Mouse (Mus musculus): ENCODE data around the gene Plcd1. TPM values are rescaled to one million over a fixed set of nuclear protein-coding genes. Genes with fewer than 3 reads are reported as not detected.

The Plcd1 gene
- polyA plus RNA-seq, 1 experiment from 2014 or later = 35.3 TPM

DNA sequence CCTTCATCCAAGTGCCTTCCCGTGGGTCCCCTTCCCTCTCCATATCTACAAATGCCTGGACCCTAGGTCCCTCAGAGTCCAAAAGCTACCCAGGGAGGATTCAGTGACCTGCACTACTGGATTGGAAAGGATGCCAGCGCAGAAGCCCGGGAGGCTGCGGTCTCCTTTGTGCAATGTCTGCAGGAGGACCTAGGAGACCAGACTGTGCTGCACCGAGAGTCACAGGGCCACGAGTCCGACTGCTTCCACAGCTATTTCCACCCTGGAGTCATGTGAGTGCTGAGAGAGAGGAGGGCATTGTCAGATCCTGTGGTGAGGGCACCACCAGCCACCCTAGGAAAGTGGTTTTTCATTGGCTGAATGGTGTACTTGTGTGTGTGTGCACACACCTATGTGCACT is 35.1 kb downstream of the Plcd1 start:
- H3K27ac ChIP-seq (replicated peaks) = no peak overlapping the region

DNA sequence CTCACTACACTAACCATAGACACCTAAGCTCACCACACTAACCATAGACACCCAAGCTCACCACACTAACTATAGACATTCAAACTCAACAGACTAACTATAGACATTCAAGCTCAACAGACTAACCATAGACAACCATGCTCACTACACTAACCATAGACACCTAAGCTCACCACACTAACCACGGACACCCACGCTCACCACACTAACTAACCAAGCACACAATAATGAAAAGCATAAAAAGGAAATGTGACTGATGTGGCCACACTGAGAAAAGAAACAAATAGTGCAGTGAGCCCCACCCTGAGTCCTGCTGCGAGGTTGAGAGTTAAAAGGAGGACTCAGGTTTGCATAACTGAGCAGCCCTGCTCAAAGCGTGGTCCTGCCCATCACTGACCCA is 38.0 kb downstream of the Plcd1 start:
- H3K27me3 ChIP-seq (ENCODE audit: control insufficient read depth, insufficient read depth, low read length) = no peaks in the 10 kb centered on the region
- no peak for TF ChIP-seq EP300 (optimal IDR thresholded peaks at IDR 0.05)
- no peak overlapping the region for H3K27ac ChIP-seq (replicated peaks)
- no peak for DNase-seq (ENCODE audit: low spot score)
- WGBS = 59% methylated on average over 4 of the region's 4 CpGs
- no peak for ATAC-seq (ENCODE audit: low FRiP score, low TSS enrichment)
- H3K9me3 ChIP-seq (ENCODE audit: control insufficient read depth, low read length) = no peaks in the 10 kb centered on the region
- no peak overlapping the region for H3K4me3 ChIP-seq (ENCODE audit: low read depth, low read length)
- H3K4me1 ChIP-seq (replicated peaks; ENCODE audit: control insufficient read depth, insufficient read depth) = peaks cover 2% of the 10 kb centered on the region; the same call in 1 of the 2 replicates
- H3K9ac ChIP-seq (ENCODE audit: low read length) = no peak overlapping the region
- no peaks in the 10 kb centered on the region for H3K36me3 ChIP-seq (ENCODE audit: control insufficient read depth, insufficient read depth, low read length)
- H3K4me2 ChIP-seq (replicated peaks; ENCODE audit: low read depth) = no peak overlapping the region

More for the DNA sequence above, 35.1 kb downstream of the Plcd1 start:
- H3K27me3 ChIP-seq (ENCODE audit: control insufficient read depth, insufficient read depth, low read length) = no peaks in the 10 kb centered on the region
- no peak for TF ChIP-seq EP300 (optimal IDR thresholded peaks at IDR 0.05)
- TF ChIP-seq CTCF (IDR thresholded peaks at IDR 0.05; ENCODE audit: low read depth) = no peak
- H3K36me3 ChIP-seq (ENCODE audit: control insufficient read depth, insufficient read depth, low read length) = no peaks in the 10 kb centered on the region
- ATAC-seq (ENCODE audit: low FRiP score, low TSS enrichment) (no peak), DNase-seq (ENCODE audit: low spot score) (no peak)
- H3K4me3 ChIP-seq (ENCODE audit: low read depth, low read length) = no peak overlapping the region
- WGBS = 83% methylated on average over 7 of the region's 7 CpGs
- H3K9me3 ChIP-seq (ENCODE audit: control insufficient read depth, low read length) = no peaks in the 10 kb centered on the region
- H3K4me1 ChIP-seq (replicated peaks; ENCODE audit: control insufficient read depth, insufficient read depth) = no peaks in the 10 kb centered on the region
- no peak overlapping the region for H3K9ac ChIP-seq (ENCODE audit: low read length)
- H3K4me2 ChIP-seq (replicated peaks; ENCODE audit: low read depth) = no peak overlapping the region

DNA sequence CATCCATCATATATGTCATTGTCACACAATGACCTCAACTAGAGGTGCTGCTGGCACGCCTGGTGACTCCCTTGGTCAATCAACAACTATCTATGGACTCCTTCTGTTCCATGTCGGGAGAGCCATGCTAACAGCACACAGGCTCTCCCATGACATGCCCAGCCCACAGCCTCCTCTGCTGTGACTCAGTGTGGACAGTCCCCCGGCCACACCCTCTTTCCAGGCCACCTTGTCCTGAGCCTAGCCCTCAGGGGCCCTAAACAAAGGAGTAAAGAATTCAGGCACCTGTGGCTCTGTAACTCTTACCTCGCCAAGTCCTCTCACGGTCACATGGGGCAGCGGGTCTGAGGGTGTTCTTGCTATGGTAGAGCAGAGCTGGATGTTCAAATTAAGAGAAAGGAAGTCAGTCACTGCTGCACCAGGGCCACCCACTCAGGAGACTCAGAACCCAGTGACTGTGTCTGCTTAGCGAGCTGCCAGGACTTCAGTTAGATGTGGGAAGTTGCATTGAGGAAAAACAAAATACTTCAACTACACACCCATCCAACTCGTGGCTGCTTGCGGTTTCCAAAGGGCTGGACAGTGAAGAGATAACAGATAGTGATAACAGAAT is 39.2 kb downstream of the Plcd1 start:
- TF ChIP-seq EP300 (optimal IDR thresholded peaks at IDR 0.05) (no peak), CTCF (IDR thresholded peaks at IDR 0.05; ENCODE audit: low read depth) (no peak)
- Histone ChIP-seq H3K27me3 (ENCODE audit: control insufficient read depth, insufficient read depth, low read length) (no peaks in the 10 kb centered on the region), H3K36me3 (ENCODE audit: control insufficient read depth, insufficient read depth, low read length) (no peaks in the 10 kb centered on the region), H3K9ac (ENCODE audit: low read length) (no peak overlapping the region), H3K27ac (replicated peaks) (peak overlapping the region; percentile 88), H3K4me2 (replicated peaks; ENCODE audit: low read depth) (peak overlapping the region; percentile 59), H3K4me3 (ENCODE audit: low read depth, low read length) (no peak overlapping the region), H3K4me1 (replicated peaks; ENCODE audit: control insufficient read depth, insufficient read depth) (peaks cover 2% of the 10 kb centered on the region; the same call in 1 of the 2 replicates), H3K9me3 (ENCODE audit: control insufficient read depth, low read length) (no peaks in the 10 kb centered on the region)
- 54% methylated on average over 9 of the region's 9 CpGs for WGBS
- DNase-seq (ENCODE audit: low spot score) = peak; percentile 82
- peak; percentile 82 for ATAC-seq (ENCODE audit: low FRiP score, low TSS enrichment)

DNA sequence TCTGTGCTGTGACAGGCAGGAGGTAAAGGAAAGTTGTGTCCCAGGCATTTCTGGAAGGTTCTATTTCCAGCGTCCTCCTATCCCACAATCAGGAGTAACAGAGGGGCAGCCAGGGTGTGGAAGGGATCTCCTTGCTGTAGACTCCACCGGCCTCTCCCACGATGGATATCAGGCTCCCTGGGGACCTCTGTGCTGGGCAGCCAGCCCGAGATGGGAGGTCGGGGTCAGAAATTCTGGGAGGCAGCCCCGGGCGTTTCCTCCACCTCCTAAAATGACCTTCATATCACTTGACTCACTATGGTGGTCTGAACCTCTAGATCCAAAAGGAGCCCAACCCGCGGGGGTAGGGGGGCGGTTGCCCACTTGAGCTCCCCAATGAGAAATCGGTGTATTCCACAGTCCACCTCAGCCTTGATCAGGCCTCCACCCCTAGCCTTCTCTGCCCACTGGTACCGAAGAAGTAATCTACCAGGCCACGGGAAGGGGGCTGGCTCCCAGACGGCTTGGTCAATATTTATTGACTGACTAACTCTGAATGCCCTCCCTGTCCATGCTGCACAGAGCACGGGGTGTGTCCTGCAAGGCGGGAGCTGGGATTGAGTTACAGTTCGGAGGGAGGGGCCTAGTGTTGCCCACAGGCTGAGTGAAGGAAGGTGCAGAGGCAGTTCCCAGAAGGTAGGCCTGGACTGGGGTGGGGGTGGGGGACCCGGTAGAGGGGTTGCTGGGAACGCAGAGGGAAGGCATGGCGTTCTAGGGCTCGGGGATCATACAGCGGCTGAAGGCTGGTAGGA is 41.0 kb downstream of the Plcd1 start, which contains the start of gene Vill:
TSS of gene Vill (plus strand) at position 625 of the 791 bp plus-strand sequence.
- Histone ChIP-seq H3K27me3 (ENCODE audit: control insufficient read depth, insufficient read depth, low read length) (no peaks in the 10 kb centered on the region), H3K36me3 (ENCODE audit: control insufficient read depth, insufficient read depth, low read length) (no peaks in the 10 kb centered on the region), H3K4me2 (replicated peaks; ENCODE audit: low read depth) (peak within 1 kb of the TSS; percentile 59), H3K4me3 (ENCODE audit: low read depth, low read length) (peak within 1 kb of the TSS; percentile 47), H3K4me1 (replicated peaks; ENCODE audit: control insufficient read depth, insufficient read depth) (peaks cover 2% of the 10 kb centered on the region; the same call in 1 of the 2 replicates), H3K9ac (ENCODE audit: low read length) (peak within 1 kb of the TSS; percentile 69), H3K9me3 (ENCODE audit: control insufficient read depth, low read length) (no peaks in the 10 kb centered on the region), H3K27ac (replicated peaks) (peak within 1 kb of the TSS; percentile 88)
- peak; percentile 89 for ATAC-seq (ENCODE audit: low FRiP score, low TSS enrichment)
- 10% methylated on average over 22 of the region's 22 CpGs for WGBS
- TF ChIP-seq CTCF (IDR thresholded peaks at IDR 0.05; ENCODE audit: low read depth) = 0 out of 2 replicates have a peak, but pooled peaks have one; percentile 1
- TF ChIP-seq EP300 (optimal IDR thresholded peaks at IDR 0.05) = no peak
- peak; percentile 91 for DNase-seq (ENCODE audit: low spot score)

DNA sequence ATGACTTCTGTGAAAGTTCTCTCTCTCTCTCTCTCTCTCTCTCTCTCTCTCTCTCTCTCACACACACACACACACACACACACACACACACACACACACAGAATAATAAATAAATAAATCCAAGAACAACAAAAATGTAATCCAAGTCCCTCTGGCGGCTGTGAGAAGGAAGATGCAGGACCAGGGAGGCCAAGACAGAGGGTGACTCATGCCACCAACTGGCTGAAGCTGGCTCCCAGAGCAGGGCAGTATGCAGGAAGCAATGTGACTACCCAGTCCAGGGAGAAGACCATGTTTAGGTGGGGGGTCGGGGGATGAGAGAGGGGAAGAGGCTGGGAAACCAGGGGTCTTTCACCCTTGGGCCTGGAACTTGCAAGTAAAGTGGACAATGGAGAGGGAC is 42.1 kb downstream of the Plcd1 start:
- DNase-seq (ENCODE audit: low spot score) (peak; percentile 76), ATAC-seq (ENCODE audit: low FRiP score, low TSS enrichment) (peak; percentile 62)
- H3K27ac ChIP-seq (replicated peaks) = peak overlapping the region; percentile 84
- 65% methylated on average over 2 of the region's 2 CpGs for WGBS
- no peak for TF ChIP-seq EP300 (optimal IDR thresholded peaks at IDR 0.05)
- TF ChIP-seq CTCF (IDR thresholded peaks at IDR 0.05; ENCODE audit: low read depth) = peak; percentile 67
- H3K4me1 ChIP-seq (replicated peaks; ENCODE audit: control insufficient read depth, insufficient read depth) = peaks cover 2% of the 10 kb centered on the region; the same call in 1 of the 2 replicates
- H3K36me3 ChIP-seq (ENCODE audit: control insufficient read depth, insufficient read depth, low read length) = no peaks in the 10 kb centered on the region
- H3K4me3 ChIP-seq (ENCODE audit: low read depth, low read length) = no peak overlapping the region
- H3K4me2 ChIP-seq (replicated peaks; ENCODE audit: low read depth) = no peak overlapping the region
- no peak overlapping the region for H3K9ac ChIP-seq (ENCODE audit: low read length)
- no peaks in the 10 kb centered on the region for H3K9me3 ChIP-seq (ENCODE audit: control insufficient read depth, low read length)
- no peaks in the 10 kb centered on the region for H3K27me3 ChIP-seq (ENCODE audit: control insufficient read depth, insufficient read depth, low read length)

All from stomach, postnatal 0 days (tissue).